Mouse (Mus musculus): Measurements from ENCODE around the gene Folr1. TPM values are rescaled to one million over a fixed set of nuclear protein-coding genes. Genes with fewer than 3 reads are reported as not detected.

Gene Folr1
- polyA plus RNA-seq (2012; rRNA removed) (1.1 and 1.3 TPM in 2 replicates), polyA plus RNA-seq (2014; fragmentation: Nextera tagmentation; extraction: Ambion mirVana) (1.0 TPM in 1 of 2 replicates, not detected in the other)

GRCm38 (mm10) chr7:101870629-101871028 is at the start of gene Folr1:
Folr1 (minus strand) TSS chr7:101870788.
- Histone ChIP-seq H3K27me3 (ENCODE audit: control insufficient read depth, insufficient read depth, low read length) (no peaks in the 10 kb centered on the region), H3K9me3 (ENCODE audit: control insufficient read depth, low read length) (no peaks in the 10 kb centered on the region), H3K4me3 (replicated peaks; ENCODE audit: low read length) (no peak within 1 kb of the TSS), H3K4me1 (ENCODE audit: control insufficient read depth, insufficient read depth, low read length) (no peaks in the 10 kb centered on the region), H3K36me3 (ENCODE audit: control insufficient read depth, insufficient read depth, low read length) (no peaks in the 10 kb centered on the region), H3K9ac (ENCODE audit: low read depth, low read length, severe bottlenecking) (no peak within 1 kb of the TSS), H3K27ac (replicated peaks; ENCODE audit: low read depth, low read length) (no peak within 1 kb of the TSS), H3K4me2 (replicated peaks; ENCODE audit: low read depth, low read length, severe bottlenecking) (no peak within 1 kb of the TSS)
- no peak for TF ChIP-seq POLR2A (IDR thresholded peaks at IDR 0.05; ENCODE audit: borderline replicate concordance, extremely low read depth, insufficient read depth, insufficient read length)
- no peak for DNase-seq (ENCODE audit: low spot score)
- WGBS = 46% methylated on average over 2 of the region's 2 CpGs
- no peak for ATAC-seq (ENCODE audit: low FRiP score, low read depth)

GRCm38 (mm10) chr7:101918071-101918470 is 47.5 kb upstream of the Folr1 start:
- 26% methylated on average over 1 of the region's 1 CpGs for WGBS
- peak; percentile 70 for ATAC-seq (ENCODE audit: low FRiP score, low read depth)

GRCm38 (mm10) chr7:101911982-101912381 is 41.4 kb upstream of the Folr1 start:
- no peak overlapping the region for H3K27ac ChIP-seq (replicated peaks; ENCODE audit: low read depth, low read length)

More at GRCm38 (mm10) chr7:101918071-101918470, 47.5 kb upstream of the Folr1 start:
- Histone ChIP-seq H3K4me3 (replicated peaks; ENCODE audit: low read length) (no peak overlapping the region), H3K4me1 (ENCODE audit: control insufficient read depth, insufficient read depth, low read length) (no peaks in the 10 kb centered on the region), H3K9ac (ENCODE audit: low read depth, low read length, severe bottlenecking) (no peak overlapping the region), H3K27ac (replicated peaks; ENCODE audit: low read depth, low read length) (no peak overlapping the region), H3K36me3 (ENCODE audit: control insufficient read depth, insufficient read depth, low read length) (peaks cover 13% of the 10 kb centered on the region), H3K27me3 (ENCODE audit: control insufficient read depth, insufficient read depth, low read length) (no peaks in the 10 kb centered on the region), H3K9me3 (ENCODE audit: control insufficient read depth, low read length) (no peaks in the 10 kb centered on the region), H3K4me2 (replicated peaks; ENCODE audit: low read depth, low read length, severe bottlenecking) (no peak overlapping the region)
- DNase-seq (ENCODE audit: low spot score) = peak; percentile 57
- TF ChIP-seq POLR2A (IDR thresholded peaks at IDR 0.05; ENCODE audit: borderline replicate concordance, extremely low read depth, insufficient read depth, insufficient read length) = no peak

GRCm38 (mm10) chr7:101910138-101910537 is 39.5 kb upstream of the Folr1 start:
- Histone ChIP-seq H3K36me3 (ENCODE audit: control insufficient read depth, insufficient read depth, low read length) (peaks cover 49% of the 10 kb centered on the region), H3K27ac (replicated peaks; ENCODE audit: low read depth, low read length) (no peak overlapping the region), H3K9me3 (ENCODE audit: control insufficient read depth, low read length) (no peaks in the 10 kb centered on the region), H3K9ac (ENCODE audit: low read depth, low read length, severe bottlenecking) (no peak overlapping the region), H3K4me3 (replicated peaks; ENCODE audit: low read length) (no peak overlapping the region), H3K4me1 (ENCODE audit: control insufficient read depth, insufficient read depth, low read length) (peaks cover 7% of the 10 kb centered on the region), H3K4me2 (replicated peaks; ENCODE audit: low read depth, low read length, severe bottlenecking) (no peak overlapping the region), H3K27me3 (ENCODE audit: control insufficient read depth, insufficient read depth, low read length) (no peaks in the 10 kb centered on the region)
- DNase-seq (ENCODE audit: low spot score) (no peak), ATAC-seq (ENCODE audit: low FRiP score, low read depth) (no peak)
- no peak for TF ChIP-seq POLR2A (IDR thresholded peaks at IDR 0.05; ENCODE audit: borderline replicate concordance, extremely low read depth, insufficient read depth, insufficient read length)
- 80% methylated on average over 4 of the region's 4 CpGs for WGBS

More at GRCm38 (mm10) chr7:101911982-101912381, 41.4 kb upstream of the Folr1 start:
- peaks cover 49% of the 10 kb centered on the region for H3K36me3 ChIP-seq (ENCODE audit: control insufficient read depth, insufficient read depth, low read length)
- H3K9me3 ChIP-seq (ENCODE audit: control insufficient read depth, low read length) = no peaks in the 10 kb centered on the region
- H3K4me1 ChIP-seq (ENCODE audit: control insufficient read depth, insufficient read depth, low read length) = 0 out of 2 replicates have a peak, but pooled peaks cover 2% of the 10 kb centered on the region
- H3K9ac ChIP-seq (ENCODE audit: low read depth, low read length, severe bottlenecking) = no peak overlapping the region
- DNase-seq (ENCODE audit: low spot score) (no peak), ATAC-seq (ENCODE audit: low FRiP score, low read depth) (no peak)
- TF ChIP-seq POLR2A (IDR thresholded peaks at IDR 0.05; ENCODE audit: borderline replicate concordance, extremely low read depth, insufficient read depth, insufficient read length) = no peak
- no peaks in the 10 kb centered on the region for H3K27me3 ChIP-seq (ENCODE audit: control insufficient read depth, insufficient read depth, low read length)
- 67% methylated on average over 3 of the region's 3 CpGs for WGBS
- H3K4me2 ChIP-seq (replicated peaks; ENCODE audit: low read depth, low read length, severe bottlenecking) = no peak overlapping the region
- no peak overlapping the region for H3K4me3 ChIP-seq (replicated peaks; ENCODE audit: low read length)

- no peaks in the 10 kb centered on the region for H3K27me3 ChIP-seq (ENCODE audit: control insufficient read depth, insufficient read depth, low read length)
- WGBS = 81% methylated on average over 4 of the region's 4 CpGs
- H3K36me3 ChIP-seq (ENCODE audit: control insufficient read depth, insufficient read depth, low read length) = peaks cover 39% of the 10 kb centered on the region
- H3K4me3 ChIP-seq (replicated peaks; ENCODE audit: low read length) = no peak overlapping the region
- ATAC-seq (ENCODE audit: low FRiP score, low read depth) = no peak
- no peak for TF ChIP-seq POLR2A (IDR thresholded peaks at IDR 0.05; ENCODE audit: borderline replicate concordance, extremely low read depth, insufficient read depth, insufficient read length)
- no peak overlapping the region for H3K27ac ChIP-seq (replicated peaks; ENCODE audit: low read depth, low read length)
- H3K9me3 ChIP-seq (ENCODE audit: control insufficient read depth, low read length) = no peaks in the 10 kb centered on the region
- no peak overlapping the region for H3K4me2 ChIP-seq (replicated peaks; ENCODE audit: low read depth, low read length, severe bottlenecking)
- H3K9ac ChIP-seq (ENCODE audit: low read depth, low read length, severe bottlenecking) = peak overlapping the region; percentile 1; the same call in 1 of the 2 replicates
- DNase-seq (ENCODE audit: low spot score) = no peak
- peaks cover 12% of the 10 kb centered on the region for H3K4me1 ChIP-seq (ENCODE audit: control insufficient read depth, insufficient read depth, low read length)
Observed at GRCm38 (mm10) chr7:101908367-101908766, 37.8 kb upstream of the Folr1 start.
